Mouse (Mus musculus) liver, embryonic 13.5 days (tissue): ENCODE results near the gene Melk. TPM values are rescaled to one million over a fixed set of nuclear protein-coding genes. Genes with fewer than 3 reads are reported as not detected.

Experiments used
- ATAC-seq: fragments of 200-750 bp; cut with Nextera tagmentation; 2 replicates; pipeline ENCODE4 v1.8.0; 2017; ENCODE audit warnings: low read depth, mild to moderate bottlenecking, moderate number of reproducible peaks, moderate library complexity
- DNase-seq: peaks from one replicate; pipeline ENCODE4 v3.0.0; 2022
- H3K27ac ChIP-seq: fragments of 300-500 bp; sonication (generic); 2 replicates; pipeline ENCODE4 v1.5.1; 2015; ENCODE audit warnings: moderate library complexity, mild to moderate bottlenecking, inconsistent platforms
- H3K27me3 ChIP-seq: fragments of 300-500 bp; sonication (generic); 2 replicates; pipeline ENCODE4 v1.6.1; 2015; ENCODE audit warnings: mild to moderate bottlenecking, inconsistent platforms
- H3K36me3 ChIP-seq: fragments of 300-500 bp; sonication (generic); 2 replicates; pipeline ENCODE4 v1.6.1; 2015; ENCODE audit warnings: mild to moderate bottlenecking, inconsistent platforms
- H3K4me1 ChIP-seq: fragments of 300-500 bp; sonication (generic); replicated peaks from 2 replicates; pipeline ENCODE4 v1.6.1; 2015; ENCODE audit warnings: inconsistent platforms
- H3K4me2 ChIP-seq: fragments of 300-500 bp; sonication (generic); 2 replicates; pipeline ENCODE4 v1.6.1; 2015; ENCODE audit warnings: inconsistent platforms, mild to moderate bottlenecking, moderate library complexity
- H3K4me3 ChIP-seq: fragments of 300-500 bp; sonication (generic); replicated peaks from 2 replicates; pipeline ENCODE4 v1.5.1; 2015; ENCODE audit warnings: mild to moderate bottlenecking, inconsistent platforms
- H3K9ac ChIP-seq: fragments of 300-500 bp; sonication (generic); 2 replicates; pipeline ENCODE4 v1.6.1; 2015; ENCODE audit warnings: mild to moderate bottlenecking, inconsistent platforms
- H3K9me3 ChIP-seq: fragments of 300-500 bp; sonication (generic); replicated peaks from 2 replicates; pipeline ENCODE4 v1.6.1; 2016; ENCODE audit warnings: inconsistent platforms
- WGBS: fragments of 180-500 bp; shearing (Covaris S2); methylation state at CpG from one replicate; pipeline ENCODE4 v1.1.7; 2015; ENCODE audit not compliant: insufficient replicate concordance; 5-methylcytosine and 5-hydroxymethylcytosine counted together
- polyA plus RNA-seq: library from polyadenylated mRNA; unstranded; fragments of >200 nt; fragmentation: Nextera tagmentation; extraction: Ambion mirVana; gene quantifications from 2 replicates; pipeline ENCODE4 v1.2.1, GENCODE M21; 2015

The Melk gene
- polyA plus RNA-seq, 1 experiment from 2014 or later, result 25.3 TPM

- no peaks in the 10 kb centered on the region for H3K36me3 ChIP-seq
- ATAC-seq, result no peak
- H3K4me1 ChIP-seq, result no peaks in the 10 kb centered on the region
- H3K4me3 ChIP-seq, result no peak overlapping the region
- no peak overlapping the region for H3K27ac ChIP-seq
- H3K9me3 ChIP-seq, result no peaks in the 10 kb centered on the region
- H3K9ac ChIP-seq, result no peak overlapping the region
- H3K27me3 ChIP-seq, result no peaks in the 10 kb centered on the region
- H3K4me2 ChIP-seq, result no peak overlapping the region
- 55% methylated on average over 7 of the region's 7 CpGs for WGBS
- no peak for DNase-seq
These were observed 18.9 kb upstream of the Melk start for GRCm38 (mm10) chr4:44281597-44282265.

GRCm38 (mm10) chr4:44292534-44292933 lies 8.1 kb upstream of the Melk start:
- no peaks in the 10 kb centered on the region for H3K9me3 ChIP-seq
- H3K4me2 ChIP-seq, result no peak overlapping the region
- H3K27me3 ChIP-seq, result no peaks in the 10 kb centered on the region
- H3K4me3 ChIP-seq, result no peak overlapping the region
- H3K9ac ChIP-seq, result no peak overlapping the region
- no peaks in the 10 kb centered on the region for H3K4me1 ChIP-seq
- no peak for ATAC-seq
- no peak overlapping the region for H3K27ac ChIP-seq
- DNase-seq, result peak; percentile 17
- no peaks in the 10 kb centered on the region for H3K36me3 ChIP-seq
- 13% methylated on average over 7 of the region's 7 CpGs for WGBS

- Histone ChIP-seq H3K4me2 (no peak overlapping the region), H3K27me3 (no peaks in the 10 kb centered on the region), H3K36me3 (no peaks in the 10 kb centered on the region), H3K4me3 (no peak overlapping the region), H3K9ac (no peak overlapping the region), H3K27ac (no peak overlapping the region), H3K9me3 (no peaks in the 10 kb centered on the region), H3K4me1 (no peaks in the 10 kb centered on the region)
- ATAC-seq (no peak), DNase-seq (no peak)
- WGBS, result 60% methylated on average over 1 of the region's 1 CpGs
These were observed 4.8 kb upstream of the Melk start for GRCm38 (mm10) chr4:44295837-44296236.

- 55% methylated on average over 7 of the region's 7 CpGs for WGBS
- H3K36me3 ChIP-seq, result peaks cover 58% of the 10 kb centered on the region
These were observed 5.9 kb downstream of the Melk start for GRCm38 (mm10) chr4:44306585-44306984.

GRCm38 (mm10) chr4:44310429-44310828 lies 9.8 kb downstream of the Melk start:
- Histone ChIP-seq H3K27me3 (no peaks in the 10 kb centered on the region), H3K4me1 (peaks cover 6% of the 10 kb centered on the region; the same call in 1 of the 2 replicates), H3K27ac (no peak overlapping the region), H3K4me3 (no peak overlapping the region), H3K9me3 (no peaks in the 10 kb centered on the region), H3K36me3 (peaks cover 84% of the 10 kb centered on the region), H3K9ac (no peak overlapping the region), H3K4me2 (no peak overlapping the region)
- ATAC-seq (no peak), DNase-seq (no peak)
- WGBS, result 80% methylated on average over 4 of the region's 4 CpGs

More at GRCm38 (mm10) chr4:44306585-44306984, 5.9 kb downstream of the Melk start:
- peaks cover 20% of the 10 kb centered on the region for H3K4me1 ChIP-seq
- no peak overlapping the region for H3K4me3 ChIP-seq
- no peaks in the 10 kb centered on the region for H3K9me3 ChIP-seq
- no peak overlapping the region for H3K9ac ChIP-seq
- ATAC-seq, result no peak
- DNase-seq, result no peak
- no peak overlapping the region for H3K27ac ChIP-seq
- no peak overlapping the region for H3K4me2 ChIP-seq
- no peaks in the 10 kb centered on the region for H3K27me3 ChIP-seq

- Histone ChIP-seq H3K4me3 (no peak overlapping the region), H3K27ac (no peak overlapping the region), H3K27me3 (no peaks in the 10 kb centered on the region), H3K9ac (no peak overlapping the region), H3K36me3 (peaks cover 80% of the 10 kb centered on the region), H3K4me2 (no peak overlapping the region), H3K4me1 (peaks cover 6% of the 10 kb centered on the region; the same call in 1 of the 2 replicates), H3K9me3 (no peaks in the 10 kb centered on the region)
- no peak for ATAC-seq
- no peak for DNase-seq
- WGBS, result 85% methylated on average over 4 of the region's 4 CpGs
These were observed 10.2 kb downstream of the Melk start for GRCm38 (mm10) chr4:44310911-44311310.

GRCm38 (mm10) chr4:44316270-44316809 lies 15.7 kb downstream of the Melk start:
- no peak for ATAC-seq
- peaks cover 53% of the 10 kb centered on the region for H3K36me3 ChIP-seq

GRCm38 (mm10) chr4:44320448-44320847 lies 19.8 kb downstream of the Melk start:
- Histone ChIP-seq H3K4me3 (no peak overlapping the region), H3K36me3 (peaks cover 40% of the 10 kb centered on the region), H3K27me3 (no peaks in the 10 kb centered on the region), H3K27ac (no peak overlapping the region), H3K4me2 (no peak overlapping the region), H3K9me3 (no peaks in the 10 kb centered on the region), H3K4me1 (no peaks in the 10 kb centered on the region), H3K9ac (no peak overlapping the region)
- no peak for DNase-seq
- WGBS, result 89% methylated on average over 6 of the region's 6 CpGs
- no peak for ATAC-seq

More at GRCm38 (mm10) chr4:44316270-44316809, 15.7 kb downstream of the Melk start:
- WGBS, result 73% methylated on average over 12 of the region's 12 CpGs
- H3K4me2 ChIP-seq, result no peak overlapping the region
- no peaks in the 10 kb centered on the region for H3K9me3 ChIP-seq
- no peak for DNase-seq
- H3K9ac ChIP-seq, result no peak overlapping the region
- H3K27me3 ChIP-seq, result no peaks in the 10 kb centered on the region
- no peak overlapping the region for H3K4me3 ChIP-seq
- no peaks in the 10 kb centered on the region for H3K4me1 ChIP-seq
- no peak overlapping the region for H3K27ac ChIP-seq

GRCm38 (mm10) chr4:44322124-44322523 lies 21.4 kb downstream of the Melk start:
- Histone ChIP-seq H3K4me3 (no peak overlapping the region), H3K9me3 (no peaks in the 10 kb centered on the region), H3K36me3 (peaks cover 56% of the 10 kb centered on the region), H3K4me2 (no peak overlapping the region), H3K4me1 (no peaks in the 10 kb centered on the region), H3K27me3 (no peaks in the 10 kb centered on the region), H3K27ac (no peak overlapping the region), H3K9ac (no peak overlapping the region)
- ATAC-seq, result no peak
- 87% methylated on average over 7 of the region's 7 CpGs for WGBS
- no peak for DNase-seq

- H3K27me3 ChIP-seq, result no peaks in the 10 kb centered on the region
- ATAC-seq (no peak), DNase-seq (no peak)
- WGBS, result 46% methylated on average over 4 of the region's 4 CpGs
- no peak overlapping the region for H3K4me3 ChIP-seq
- H3K9me3 ChIP-seq, result no peaks in the 10 kb centered on the region
- H3K27ac ChIP-seq, result no peak overlapping the region
- no peak overlapping the region for H3K4me2 ChIP-seq
- H3K9ac ChIP-seq, result no peak overlapping the region
- H3K36me3 ChIP-seq, result peaks cover 49% of the 10 kb centered on the region
- H3K4me1 ChIP-seq, result peaks cover 4% of the 10 kb centered on the region
These were observed 24.8 kb downstream of the Melk start for GRCm38 (mm10) chr4:44325453-44325852.

GRCm38 (mm10) chr4:44326721-44327120 lies 26.0 kb downstream of the Melk start:
- H3K4me2 ChIP-seq, result no peak overlapping the region
- H3K9me3 ChIP-seq, result no peaks in the 10 kb centered on the region
- H3K4me3 ChIP-seq, result no peak overlapping the region
- ATAC-seq, result no peak
- H3K9ac ChIP-seq, result no peak overlapping the region
- 77% methylated on average over 3 of the region's 3 CpGs for WGBS
- DNase-seq, result no peak
- peaks cover 4% of the 10 kb centered on the region for H3K4me1 ChIP-seq
- H3K36me3 ChIP-seq, result peaks cover 39% of the 10 kb centered on the region
- H3K27me3 ChIP-seq, result no peaks in the 10 kb centered on the region
- no peak overlapping the region for H3K27ac ChIP-seq

- peaks cover 42% of the 10 kb centered on the region for H3K36me3 ChIP-seq
- peaks cover 4% of the 10 kb centered on the region for H3K4me1 ChIP-seq
- H3K27ac ChIP-seq, result no peak overlapping the region
- no peaks in the 10 kb centered on the region for H3K27me3 ChIP-seq
- H3K4me2 ChIP-seq, result no peak overlapping the region
- H3K4me3 ChIP-seq, result no peak overlapping the region
- no peaks in the 10 kb centered on the region for H3K9me3 ChIP-seq
- DNase-seq (no peak), ATAC-seq (no peak)
- 43% methylated on average over 1 of the region's 1 CpGs for WGBS
- no peak overlapping the region for H3K9ac ChIP-seq
These were observed 27.3 kb downstream of the Melk start for GRCm38 (mm10) chr4:44327976-44328375.
